Mouse (Mus musculus): Measurements from ENCODE around the gene Dlx6. TPM values are rescaled to one million over a fixed set of nuclear protein-coding genes. Genes with fewer than 3 reads are reported as not detected.

Gene Dlx6
- polyA plus RNA-seq, 1 experiment from 2014 or later = not detected

GRCm38 (mm10) chr6:6879371-6880325 is 16.5 kb downstream of the Dlx6 start:
- Histone ChIP-seq H3K36me3 (replicated peaks; ENCODE audit: control insufficient read depth, insufficient read depth) (no peaks in the 10 kb centered on the region), H3K4me1 (replicated peaks; ENCODE audit: control insufficient read depth, insufficient read depth, low read length) (peaks cover 8% of the 10 kb centered on the region), H3K27me3 (ENCODE audit: control insufficient read depth, insufficient read depth, low read length) (peaks cover 96% of the 10 kb centered on the region), H3K9ac (no peak overlapping the region), H3K27ac (no peak overlapping the region), H3K4me2 (replicated peaks) (no peak overlapping the region), H3K9me3 (ENCODE audit: control insufficient read depth, low read length) (no peaks in the 10 kb centered on the region), H3K4me3 (replicated peaks; ENCODE audit: low read length) (no peak overlapping the region)
- ATAC-seq (ENCODE audit: low FRiP score) (no peak), DNase-seq (ENCODE audit: low spot score) (no peak)
- WGBS = under 1% methylated on average over 44 of the region's 44 CpGs

GRCm38 (mm10) chr6:6880361-6881114 is 17.4 kb downstream of the Dlx6 start:
- H3K4me1 ChIP-seq (replicated peaks; ENCODE audit: control insufficient read depth, insufficient read depth, low read length) = peaks cover 8% of the 10 kb centered on the region
- no peak overlapping the region for H3K9ac ChIP-seq
- H3K4me3 ChIP-seq (replicated peaks; ENCODE audit: low read length) = peak overlapping the region; percentile 33; the same call in 1 of the 2 replicates
- no peak overlapping the region for H3K27ac ChIP-seq
- ATAC-seq (ENCODE audit: low FRiP score) = no peak
- H3K4me2 ChIP-seq (replicated peaks) = peak overlapping the region; percentile 68
- no peaks in the 10 kb centered on the region for H3K36me3 ChIP-seq (replicated peaks; ENCODE audit: control insufficient read depth, insufficient read depth)
- H3K9me3 ChIP-seq (ENCODE audit: control insufficient read depth, low read length) = no peaks in the 10 kb centered on the region
- under 1% methylated on average over 24 of the region's 24 CpGs for whole genome bisulfite sequencing
- H3K27me3 ChIP-seq (ENCODE audit: control insufficient read depth, insufficient read depth, low read length) = peaks cover 90% of the 10 kb centered on the region
- DNase-seq (ENCODE audit: low spot score) = no peak

GRCm38 (mm10) chr6:6881115-6881637 is 18.0 kb downstream of the Dlx6 start:
- Histone ChIP-seq H3K36me3 (replicated peaks; ENCODE audit: control insufficient read depth, insufficient read depth) (no peaks in the 10 kb centered on the region), H3K27me3 (ENCODE audit: control insufficient read depth, insufficient read depth, low read length) (peaks cover 83% of the 10 kb centered on the region), H3K4me2 (replicated peaks) (peak overlapping the region; percentile 68), H3K4me3 (replicated peaks; ENCODE audit: low read length) (peak overlapping the region; percentile 33), H3K9ac (peak overlapping the region; percentile 18; the same call in 1 of the 2 replicates), H3K9me3 (ENCODE audit: control insufficient read depth, low read length) (no peaks in the 10 kb centered on the region), H3K27ac (no peak overlapping the region), H3K4me1 (replicated peaks; ENCODE audit: control insufficient read depth, insufficient read depth, low read length) (peaks cover 8% of the 10 kb centered on the region)
- 1% methylated on average over 30 of the region's 30 CpGs for WGBS
- ATAC-seq (ENCODE audit: low FRiP score) (no peak), DNase-seq (ENCODE audit: low spot score) (no peak)

- H3K9me3 ChIP-seq (ENCODE audit: control insufficient read depth, low read length) = no peaks in the 10 kb centered on the region
- peak within 1 kb of the TSS; percentile 68 for H3K4me2 ChIP-seq (replicated peaks)
- H3K36me3 ChIP-seq (replicated peaks; ENCODE audit: control insufficient read depth, insufficient read depth) = no peaks in the 10 kb centered on the region
- H3K9ac ChIP-seq = peak within 1 kb of the TSS; percentile 18; the same call in 1 of the 2 replicates
- peaks cover 78% of the 10 kb centered on the region for H3K27me3 ChIP-seq (ENCODE audit: control insufficient read depth, insufficient read depth, low read length)
- H3K4me1 ChIP-seq (replicated peaks; ENCODE audit: control insufficient read depth, insufficient read depth, low read length) = peaks cover 8% of the 10 kb centered on the region
- H3K4me3 ChIP-seq (replicated peaks; ENCODE audit: low read length) = peak within 1 kb of the TSS; percentile 33
- no peak within 1 kb of the TSS for H3K27ac ChIP-seq
- DNase-seq (ENCODE audit: low spot score) (no peak), ATAC-seq (ENCODE audit: low FRiP score) (peak; percentile 28; the same call in 1 of the 2 replicates)
- under 1% methylated on average over 36 of the region's 42 CpGs for WGBS
Measured at GRCm38 (mm10) chr6:6881638-6882190, 18.6 kb downstream of the Dlx6 start, which contains the start of gene Dlx5. Dlx5 (minus strand) TSS chr6:6882085.

GRCm38 (mm10) chr6:6882266-6882797 is 19.2 kb downstream of the Dlx6 start:
- Histone ChIP-seq H3K27me3 (ENCODE audit: control insufficient read depth, insufficient read depth, low read length) (peaks cover 72% of the 10 kb centered on the region), H3K27ac (no peak overlapping the region), H3K9me3 (ENCODE audit: control insufficient read depth, low read length) (no peaks in the 10 kb centered on the region), H3K4me3 (replicated peaks; ENCODE audit: low read length) (no peak overlapping the region), H3K36me3 (replicated peaks; ENCODE audit: control insufficient read depth, insufficient read depth) (no peaks in the 10 kb centered on the region), H3K9ac (no peak overlapping the region), H3K4me2 (replicated peaks) (peak overlapping the region; percentile 68), H3K4me1 (replicated peaks; ENCODE audit: control insufficient read depth, insufficient read depth, low read length) (peaks cover 8% of the 10 kb centered on the region)
- DNase-seq (ENCODE audit: low spot score) (no peak), ATAC-seq (ENCODE audit: low FRiP score) (no peak)
- 7% methylated on average over 10 of the region's 11 CpGs for WGBS

- Histone ChIP-seq H3K9me3 (ENCODE audit: control insufficient read depth, low read length) (no peaks in the 10 kb centered on the region), H3K4me1 (replicated peaks; ENCODE audit: control insufficient read depth, insufficient read depth, low read length) (peaks cover 8% of the 10 kb centered on the region), H3K9ac (no peak overlapping the region), H3K27me3 (ENCODE audit: control insufficient read depth, insufficient read depth, low read length) (peaks cover 50% of the 10 kb centered on the region), H3K4me3 (replicated peaks; ENCODE audit: low read length) (no peak overlapping the region), H3K36me3 (replicated peaks; ENCODE audit: control insufficient read depth, insufficient read depth) (no peaks in the 10 kb centered on the region), H3K4me2 (replicated peaks) (no peak overlapping the region), H3K27ac (no peak overlapping the region)
- 3% methylated on average over 12 of the region's 12 CpGs for WGBS
- ATAC-seq (ENCODE audit: low FRiP score) = peak; percentile 63; the same call in 1 of the 2 replicates
- DNase-seq (ENCODE audit: low spot score) = peak; percentile 85
Measured at GRCm38 (mm10) chr6:6884897-6885296, 21.8 kb downstream of the Dlx6 start.

GRCm38 (mm10) chr6:6886225-6886624 is 23.1 kb downstream of the Dlx6 start:
- Histone ChIP-seq H3K4me3 (replicated peaks; ENCODE audit: low read length) (no peak overlapping the region), H3K4me1 (replicated peaks; ENCODE audit: control insufficient read depth, insufficient read depth, low read length) (peaks cover 7% of the 10 kb centered on the region), H3K4me2 (replicated peaks) (no peak overlapping the region), H3K9me3 (ENCODE audit: control insufficient read depth, low read length) (no peaks in the 10 kb centered on the region), H3K9ac (no peak overlapping the region), H3K27ac (no peak overlapping the region), H3K36me3 (replicated peaks; ENCODE audit: control insufficient read depth, insufficient read depth) (no peaks in the 10 kb centered on the region), H3K27me3 (ENCODE audit: control insufficient read depth, insufficient read depth, low read length) (peaks cover 37% of the 10 kb centered on the region)
- ATAC-seq (ENCODE audit: low FRiP score) (no peak), DNase-seq (ENCODE audit: low spot score) (no peak)
- 83% methylated on average over 3 of the region's 3 CpGs for WGBS

GRCm38 (mm10) chr6:6890047-6890446 is 26.9 kb downstream of the Dlx6 start:
- Histone ChIP-seq H3K9me3 (ENCODE audit: control insufficient read depth, low read length) (no peaks in the 10 kb centered on the region), H3K27ac (no peak overlapping the region), H3K4me3 (replicated peaks; ENCODE audit: low read length) (no peak overlapping the region), H3K36me3 (replicated peaks; ENCODE audit: control insufficient read depth, insufficient read depth) (no peaks in the 10 kb centered on the region), H3K9ac (no peak overlapping the region), H3K27me3 (ENCODE audit: control insufficient read depth, insufficient read depth, low read length) (no peaks in the 10 kb centered on the region), H3K4me1 (replicated peaks; ENCODE audit: control insufficient read depth, insufficient read depth, low read length) (no peaks in the 10 kb centered on the region), H3K4me2 (replicated peaks) (no peak overlapping the region)
- ATAC-seq (ENCODE audit: low FRiP score) = no peak
- DNase-seq (ENCODE audit: low spot score) = no peak
- 60% methylated on average over 6 of the region's 6 CpGs for WGBS
